9 mouse cellular contexts compared by ENCODE assay signal in the genomic region with DNA sequence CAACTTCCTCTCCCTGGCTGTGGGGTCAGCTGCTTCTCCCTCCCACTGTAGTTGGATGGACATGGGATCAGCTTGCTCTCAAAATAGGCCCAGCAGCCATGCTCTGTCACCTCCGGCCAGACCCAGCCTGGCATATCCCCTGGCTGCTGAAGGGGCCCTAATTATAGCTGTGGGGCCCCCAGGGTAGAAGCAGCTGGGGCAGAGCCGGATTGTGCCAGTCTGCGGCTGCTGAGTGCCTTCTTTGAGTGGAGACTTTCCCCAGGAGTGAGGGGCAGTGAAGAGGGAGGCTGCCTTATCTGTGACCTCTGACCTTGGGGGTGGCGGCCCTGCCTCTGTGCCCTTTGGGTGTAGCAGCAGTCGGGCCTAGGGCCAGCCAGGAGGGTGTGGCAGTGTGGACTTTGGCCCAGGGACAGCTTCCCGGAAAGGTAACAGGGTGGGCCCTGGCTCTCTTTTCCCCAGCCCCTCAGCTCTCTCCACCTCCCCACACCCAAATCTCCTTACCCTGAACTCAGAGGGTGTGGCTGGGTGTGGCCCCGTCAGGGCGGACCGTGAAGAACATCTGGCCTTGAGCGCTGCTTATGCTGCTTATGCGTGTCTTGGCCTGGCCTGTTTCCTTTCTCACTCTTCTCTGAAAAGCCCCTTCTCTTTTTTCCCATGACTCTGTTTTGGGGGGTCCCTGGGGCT. TPM values are rescaled to one million over a fixed set of nuclear protein-coding genes. Genes with fewer than 3 reads are reported as not detected.
A peak's percentile ranks its signal among the peaks of the same experiment; 100 is the strongest.
DNase-seq lines count a peak whose midpoint lies in the region; ATAC-seq lines count a peak whose summit lies in the region.
"Had no signal": no experiment of that assay in that cellular context is flagged by ENCODE, and none has a peak within 500 bp of the region (broad histone marks: within the 10 kb centered on the region; RNA-seq: fewer than 3 reads in every experiment).

No protein-coding gene starts in this region.

- no peak overlapping the region for H3K4me2 ChIP-seq in midbrain, embryonic 14.5 days (ENCODE audit: low read length)
- H3K4me2 ChIP-seq in liver, embryonic 16.5 days (ENCODE audit: low read depth, low read length), result peak overlapping the region; percentile 33
- peak overlapping the region; percentile 16 for H3K4me2 ChIP-seq in stomach, embryonic 15.5 days
- H3K4me2 ChIP-seq: hindbrain, embryonic 15.5 days had no signal

- H3K9me3 ChIP-seq in midbrain, embryonic 10.5 days (replicated peaks), result no peaks in the 10 kb centered on the region; the same call in 1 of the 2 replicates
- no peaks in the 10 kb centered on the region for H3K9me3 ChIP-seq in midbrain, embryonic 14.5 days (ENCODE audit: control insufficient read depth, low read length)
- no peaks in the 10 kb centered on the region for H3K9me3 ChIP-seq in heart, embryonic 10.5 days
- no peaks in the 10 kb centered on the region for H3K9me3 ChIP-seq in liver, embryonic 16.5 days (replicated peaks; ENCODE audit: control insufficient read depth, low read length)
- H3K9me3 ChIP-seq in stomach, embryonic 15.5 days, result no peaks in the 10 kb centered on the region
- H3K9me3 ChIP-seq: hindbrain, embryonic 15.5 days had no signal

- no peak for DNase-seq in midbrain, embryonic 10.5 days (ENCODE audit: low spot score)
- no peak for DNase-seq in midbrain, embryonic 14.5 days
- peak; percentile 85 for DNase-seq in heart, embryonic 10.5 days (ENCODE audit: low spot score)
- DNase-seq in layer of hippocampus, adult 18-20 months (ENCODE audit: low spot score in 2 of 2), result no peak
- no peak for DNase-seq in layer of hippocampus, postnatal 10 days (ENCODE audit: low spot score in 2 of 2)

- 85% methylated on average over 11 of the region's 11 CpGs for WGBS in midbrain, embryonic 10.5 days
- WGBS in midbrain, embryonic 14.5 days, result 82% methylated on average over 11 of the region's 11 CpGs
- WGBS in heart, embryonic 10.5 days, result 39% methylated on average over 11 of the region's 11 CpGs
- WGBS in liver, embryonic 16.5 days (ENCODE audit: insufficient replicate concordance), result 20% methylated on average over 11 of the region's 11 CpGs
- 47% methylated on average over 11 of the region's 11 CpGs for WGBS in stomach, embryonic 15.5 days

- H3K4me1 ChIP-seq in midbrain, embryonic 10.5 days, result peaks cover 72% of the 10 kb centered on the region
- H3K4me1 ChIP-seq in midbrain, embryonic 14.5 days (ENCODE audit: control insufficient read depth, insufficient read depth, low read length), result peaks cover 16% of the 10 kb centered on the region
- peaks cover 46% of the 10 kb centered on the region for H3K4me1 ChIP-seq in heart, embryonic 10.5 days
- peaks cover 21% of the 10 kb centered on the region for H3K4me1 ChIP-seq in liver, embryonic 16.5 days (ENCODE audit: control insufficient read depth, low read depth, low read length)
- H3K4me1 ChIP-seq in stomach, embryonic 15.5 days, result peaks cover 9% of the 10 kb centered on the region

- H3K27ac ChIP-seq in midbrain, embryonic 10.5 days (replicated peaks), result peak overlapping the region; percentile 72
- no peak overlapping the region for H3K27ac ChIP-seq in midbrain, embryonic 14.5 days (replicated peaks; ENCODE audit: low read depth, low read length)
- H3K27ac ChIP-seq in heart, embryonic 10.5 days, result peak overlapping the region; percentile 86
- H3K27ac ChIP-seq in liver, embryonic 16.5 days (ENCODE audit: low read length), result no peak overlapping the region
- peak overlapping the region; percentile 57; the same call in 1 of the 2 replicates for H3K27ac ChIP-seq in stomach, embryonic 15.5 days
- H3K27ac ChIP-seq: hindbrain, embryonic 15.5 days had no signal

- H3K27me3 ChIP-seq in midbrain, embryonic 10.5 days (ENCODE audit: low read depth, poor library complexity, severe bottlenecking), result no peaks in the 10 kb centered on the region
- no peaks in the 10 kb centered on the region for H3K27me3 ChIP-seq in midbrain, embryonic 14.5 days (ENCODE audit: control insufficient read depth, insufficient read depth, low read length)
- H3K27me3 ChIP-seq in heart, embryonic 10.5 days (ENCODE audit: insufficient read depth, poor library complexity, severe bottlenecking), result no peaks in the 10 kb centered on the region
- no peaks in the 10 kb centered on the region for H3K27me3 ChIP-seq in liver, embryonic 16.5 days (ENCODE audit: control insufficient read depth, insufficient read depth, low read depth, low read length)
- H3K27me3 ChIP-seq in stomach, embryonic 15.5 days (replicated peaks), result no peaks in the 10 kb centered on the region
- H3K27me3 ChIP-seq: hindbrain, embryonic 15.5 days had no signal

- ATAC-seq in midbrain, embryonic 14.5 days (ENCODE audit: low FRiP score, low TSS enrichment), result no peak
- ATAC-seq in liver, embryonic 16.5 days (ENCODE audit: low read depth), result peak; percentile 67
- ATAC-seq in stomach, embryonic 15.5 days (ENCODE audit: insufficient read depth, low FRiP score, low read depth), result peak; percentile 81
- no peak for ATAC-seq in CD4-positive, CD25-positive, alpha-beta regulatory T cell, adult 4 months

- no peak overlapping the region for H3K9ac ChIP-seq in midbrain, embryonic 14.5 days (replicated peaks; ENCODE audit: low read length)
- H3K9ac ChIP-seq in liver, embryonic 16.5 days (ENCODE audit: low read depth, low read length), result no peak overlapping the region; the same call in 1 of the 2 replicates
- H3K9ac ChIP-seq in stomach, embryonic 15.5 days, result no peak overlapping the region
- H3K9ac ChIP-seq: hindbrain, embryonic 15.5 days had no signal

- H3K4me3 ChIP-seq in midbrain, embryonic 10.5 days, result no peak overlapping the region
- no peak overlapping the region for H3K4me3 ChIP-seq in midbrain, embryonic 14.5 days (replicated peaks; ENCODE audit: low read depth, low read length)
- H3K4me3 ChIP-seq in heart, embryonic 10.5 days, result peak overlapping the region; percentile 8; the same call in 1 of the 2 replicates
- H3K4me3 ChIP-seq in liver, embryonic 16.5 days (ENCODE audit: low read depth, low read length), result no peak overlapping the region
- H3K4me3 ChIP-seq in stomach, embryonic 15.5 days (replicated peaks), result no peak overlapping the region
- H3K4me3 ChIP-seq: hindbrain, embryonic 15.5 days had no signal

- H3K36me3 ChIP-seq in midbrain, embryonic 10.5 days, result peaks cover 80% of the 10 kb centered on the region
- peaks cover 47% of the 10 kb centered on the region for H3K36me3 ChIP-seq in midbrain, embryonic 14.5 days (ENCODE audit: control insufficient read depth, insufficient read depth, low read length)
- H3K36me3 ChIP-seq in heart, embryonic 10.5 days, result peaks cover 70% of the 10 kb centered on the region
- H3K36me3 ChIP-seq in liver, embryonic 16.5 days (ENCODE audit: control insufficient read depth, insufficient read depth), result no peaks in the 10 kb centered on the region
- peaks cover 12% of the 10 kb centered on the region; the same call in 1 of the 2 replicates for H3K36me3 ChIP-seq in stomach, embryonic 15.5 days

RNA-seq across cellular contexts. Expression of a gene that starts 38.6 kb away (rescaled TPM):
- 14.1 and 18.2 TPM in 2 replicates for polyA plus RNA-seq in midbrain, embryonic 10.5 days (2016; fragmentation: Nextera tagmentation; extraction: Ambion mirVana)
- 14.3 and 17.0 TPM in 2 replicates for polyA plus RNA-seq in midbrain, embryonic 14.5 days (2014; fragmentation: Nextera tagmentation; extraction: Ambion mirVana)
- 7.9 and 11.5 TPM in 2 replicates for polyA plus RNA-seq in heart, embryonic 10.5 days (2016; fragmentation: Nextera tagmentation; extraction: Ambion mirVana)
- polyA plus RNA-seq in liver, embryonic 16.5 days (2015; fragmentation: Nextera tagmentation; extraction: Ambion mirVana), result 0.85 and 1.2 TPM in 2 replicates
- 8.3 and 10.7 TPM in 2 replicates for polyA plus RNA-seq in stomach, embryonic 15.5 days (2015; fragmentation: Nextera tagmentation; extraction: Ambion mirVana)
- total RNA-seq in layer of hippocampus, adult 18-20 months (2021), result 10 to 100 TPM; 14.5 to 15.0 TPM
- total RNA-seq in layer of hippocampus, postnatal 10 days (2021), result 10 to 100 TPM; 27.1 to 28.0 TPM
- 1 to 10 TPM in 1 of 2 experiments, under 1 TPM in 1; 0.78 to 1.1 TPM for polyA plus RNA-seq in CD4-positive, CD25-positive, alpha-beta regulatory T cell, adult 4 months (2017; shearing (Covaris generic))

RNA-seq across cellular contexts. Expression of a gene that starts 46.9 kb away (rescaled TPM):
- 48.9 and 56.8 TPM in 2 replicates for polyA plus RNA-seq in midbrain, embryonic 10.5 days (2016; fragmentation: Nextera tagmentation; extraction: Ambion mirVana)
- polyA plus RNA-seq in midbrain, embryonic 14.5 days (2014; fragmentation: Nextera tagmentation; extraction: Ambion mirVana), result 18.1 and 36.2 TPM in 2 replicates
- polyA plus RNA-seq in heart, embryonic 10.5 days (2016; fragmentation: Nextera tagmentation; extraction: Ambion mirVana), result 44.9 and 46.1 TPM in 2 replicates
- 46.1 and 48.9 TPM in 2 replicates for polyA plus RNA-seq in liver, embryonic 16.5 days (2015; fragmentation: Nextera tagmentation; extraction: Ambion mirVana)
- polyA plus RNA-seq in stomach, embryonic 15.5 days (2015; fragmentation: Nextera tagmentation; extraction: Ambion mirVana), result 39.3 and 47.8 TPM in 2 replicates
- total RNA-seq in layer of hippocampus, adult 18-20 months (2021), result 10 to 100 TPM; 43.7 to 44.2 TPM
- 10 to 100 TPM; 44.5 to 45.0 TPM for total RNA-seq in layer of hippocampus, postnatal 10 days (2021)
- polyA plus RNA-seq in CD4-positive, CD25-positive, alpha-beta regulatory T cell, adult 4 months (2017; shearing (Covaris generic)), result 10 to 100 TPM; 20.6 to 21.8 TPM

RNA-seq across cellular contexts. Expression of a gene that starts 53.7 kb away (rescaled TPM):
- 34.6 and 37.7 TPM in 2 replicates for polyA plus RNA-seq in midbrain, embryonic 10.5 days (2016; fragmentation: Nextera tagmentation; extraction: Ambion mirVana)
- 52.5 and 53.5 TPM in 2 replicates for polyA plus RNA-seq in midbrain, embryonic 14.5 days (2014; fragmentation: Nextera tagmentation; extraction: Ambion mirVana)
- 30.7 and 32.8 TPM in 2 replicates for polyA plus RNA-seq in heart, embryonic 10.5 days (2016; fragmentation: Nextera tagmentation; extraction: Ambion mirVana)
- 12.7 and 13.4 TPM in 2 replicates for polyA plus RNA-seq in liver, embryonic 16.5 days (2015; fragmentation: Nextera tagmentation; extraction: Ambion mirVana)
- polyA plus RNA-seq in stomach, embryonic 15.5 days (2015; fragmentation: Nextera tagmentation; extraction: Ambion mirVana), result 33.3 and 34.9 TPM in 2 replicates
- 10 to 100 TPM; 68.0 to 86.7 TPM for total RNA-seq in layer of hippocampus, adult 18-20 months (2021)
- 10 to 100 TPM; 93.0 to 99.9 TPM for total RNA-seq in layer of hippocampus, postnatal 10 days (2021)
- polyA plus RNA-seq in CD4-positive, CD25-positive, alpha-beta regulatory T cell, adult 4 months (2017; shearing (Covaris generic)), result 100 to 1,000 TPM in 1 of 2 experiments, 10 to 100 TPM in 1; 97.4 to 119 TPM

Comparison
In these comparisons a context has a peak if more than half of its experiments do, and no peak if none do; other contexts are left out.
1. H3K27ac ChIP-seq: peak in midbrain, embryonic 10.5 days (single experiment), heart, embryonic 10.5 days (single experiment) and stomach, embryonic 15.5 days (single experiment); none in midbrain, embryonic 14.5 days (single experiment) and liver, embryonic 16.5 days (single experiment).
2. ATAC-seq: peak in liver, embryonic 16.5 days (single experiment) and stomach, embryonic 15.5 days (single experiment); none in midbrain, embryonic 14.5 days (single experiment) and CD4-positive, CD25-positive, alpha-beta regulatory T cell, adult 4 months (single experiment).